Comparison of ENCODE assay signal across 22 mouse cellular contexts in the genomic region with DNA sequence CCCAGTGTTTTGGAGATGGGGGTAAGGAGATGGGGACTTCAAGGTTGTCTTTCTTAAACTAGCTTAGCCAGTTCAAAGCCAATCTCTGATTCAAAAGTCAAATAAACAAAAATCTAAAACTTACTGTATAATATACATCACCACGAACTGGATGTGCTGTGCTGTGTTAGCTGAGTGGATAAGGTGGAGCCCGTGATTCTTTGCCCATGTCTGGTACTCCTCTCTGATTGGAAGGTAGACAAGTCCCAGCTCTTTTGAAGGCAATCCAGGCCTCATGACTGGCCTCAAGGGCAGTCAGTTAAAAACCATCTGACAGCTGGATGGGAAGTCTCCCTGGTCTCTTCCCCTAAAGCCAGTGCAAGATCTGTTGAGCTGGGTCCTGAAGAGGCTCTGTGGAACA.
"Had no signal": no experiment of that assay in that cellular context is flagged by ENCODE, and none has a peak within 500 bp of the region (broad histone marks: within the 10 kb centered on the region; RNA-seq: fewer than 3 reads in every experiment).

No protein-coding gene starts in this region.

- H3K27ac ChIP-seq: hindbrain, embryonic 14.5 days; kidney, embryonic 15.5 days; kidney, postnatal 0 days; limb, embryonic 13.5 days; limb, embryonic 15.5 days; liver, embryonic 14.5 days had no signal

- DNase-seq: gastrocnemius, postnatal 14 days; gastrocnemius, postnatal 36 days; heart, adult 11 months; heart, postnatal 10 days; kidney, adult 2 months; kidney, adult 9 months; kidney, postnatal 14 days; kidney, postnatal 36 days; layer of hippocampus, adult 9-11 months; layer of hippocampus, postnatal 36 days; left cerebral cortex, postnatal 4 days had no signal

- H3K27me3 ChIP-seq: heart, embryonic 12.5 days; kidney, embryonic 15.5 days; limb, embryonic 13.5 days; limb, embryonic 15.5 days; liver, embryonic 12.5 days had no signal

- H3K4me3 ChIP-seq: heart, embryonic 10.5 days; heart, embryonic 12.5 days; kidney, embryonic 15.5 days; limb, embryonic 13.5 days; limb, embryonic 15.5 days; liver, embryonic 12.5 days had no signal

- H3K36me3 ChIP-seq: heart, embryonic 10.5 days; heart, embryonic 12.5 days; kidney, embryonic 15.5 days; limb, embryonic 13.5 days; limb, embryonic 15.5 days; liver, embryonic 12.5 days had no signal

- ATAC-seq: hindbrain, embryonic 16.5 days; inflammation-experienced regulatory T-cells, adult 6 months had no signal

- H3K4me2 ChIP-seq: heart, embryonic 12.5 days; hindbrain, embryonic 14.5 days; kidney, embryonic 15.5 days; limb, embryonic 13.5 days; limb, embryonic 15.5 days had no signal

- H3K9me3 ChIP-seq: heart, embryonic 10.5 days; limb, embryonic 15.5 days; liver, embryonic 12.5 days had no signal

- H3K9ac ChIP-seq: heart, embryonic 12.5 days; hindbrain, embryonic 14.5 days; kidney, embryonic 15.5 days; limb, embryonic 13.5 days; limb, embryonic 15.5 days; liver, embryonic 12.5 days; liver, embryonic 14.5 days had no signal
